Mouse (Mus musculus) forebrain, embryonic 10.5 days (tissue): Measurements from ENCODE around the gene Grb7. TPM values are rescaled to one million over a fixed set of nuclear protein-coding genes. Genes with fewer than 3 reads are reported as not detected.
A peak's percentile ranks its signal among the peaks of the same experiment; 100 is the strongest.

Source experiments
- DNase-seq: peaks from one replicate; pipeline ENCODE4 v3.0.0-alpha.2; 2017; ENCODE audit warnings: low spot score; ENCODE audit errors: extremely low spot score
- H3K27ac ChIP-seq: fragments of 300-500 bp; sonication (generic); 2 replicates; pipeline ENCODE4 v1.5.1; 2016; ENCODE audit warnings: mild to moderate bottlenecking
- H3K27me3 ChIP-seq: fragments of 300-500 bp; sonication (generic); 2 replicates; pipeline ENCODE4 v1.6.1; 2016; ENCODE audit warnings: mild to moderate bottlenecking; ENCODE audit not compliant: poor library complexity, severe bottlenecking
- H3K36me3 ChIP-seq: fragments of 300-500 bp; sonication (generic); replicated peaks from 2 replicates; pipeline ENCODE4 v1.6.1; 2016; ENCODE audit warnings: mild to moderate bottlenecking, moderate library complexity
- H3K4me1 ChIP-seq: fragments of 300-500 bp; sonication (generic); 2 replicates; pipeline ENCODE4 v1.6.1; 2016
- H3K4me3 ChIP-seq: fragments of 300-500 bp; sonication (generic); 2 replicates; pipeline ENCODE4 v1.5.1; 2016; ENCODE audit warnings: mild to moderate bottlenecking, moderate library complexity
- H3K9me3 ChIP-seq: fragments of 300-500 bp; sonication (generic); 2 replicates; pipeline ENCODE4 v1.6.1; 2016; ENCODE audit warnings: mild to moderate bottlenecking, moderate library complexity
- WGBS: fragments of 180-500 bp; shearing (Covaris S2); methylation state at CpG from one replicate; pipeline ENCODE4 v1.1.7; 2016; 5-methylcytosine and 5-hydroxymethylcytosine counted together
- polyA plus RNA-seq: library from polyadenylated mRNA; unstranded; fragments of >200 nt; fragmentation: Nextera tagmentation; extraction: Ambion mirVana; gene quantifications from 2 replicates; pipeline ENCODE4 v1.2.1, GENCODE M21; 2016

Gene Grb7
- polyA plus RNA-seq, 1 experiment from 2014 or later, result 5.6 TPM

GRCm38 (mm10) chr11:98448191-98448790 lies 2.1 kb downstream of the Grb7 start:
- Histone ChIP-seq H3K4me3 (peak overlapping the region; percentile 38; the same call in 1 of the 2 replicates), H3K36me3 (no peaks in the 10 kb centered on the region), H3K27me3 (peaks cover 79% of the 10 kb centered on the region), H3K9me3 (no peaks in the 10 kb centered on the region), H3K27ac (no peak overlapping the region), H3K4me1 (peaks cover 34% of the 10 kb centered on the region)
- no peak for DNase-seq
- 36% methylated on average over 13 of the region's 13 CpGs for WGBS

- peaks cover 81% of the 10 kb centered on the region for H3K27me3 ChIP-seq
These were observed 3.2 kb downstream of the Grb7 start for GRCm38 (mm10) chr11:98449419-98449818.

GRCm38 (mm10) chr11:98449921-98450771 lies 4.0 kb downstream of the Grb7 start:
- Histone ChIP-seq H3K27me3 (peaks cover 74% of the 10 kb centered on the region), H3K36me3 (no peaks in the 10 kb centered on the region), H3K9me3 (no peaks in the 10 kb centered on the region), H3K4me1 (peaks cover 34% of the 10 kb centered on the region), H3K27ac (no peak overlapping the region), H3K4me3 (no peak overlapping the region)
- WGBS, result 86% methylated on average over 20 of the region's 20 CpGs
- DNase-seq, result no peak

More at GRCm38 (mm10) chr11:98449419-98449818, 3.2 kb downstream of the Grb7 start:
- 86% methylated on average over 3 of the region's 3 CpGs for WGBS
- Histone ChIP-seq H3K4me3 (no peak overlapping the region), H3K27ac (no peak overlapping the region), H3K4me1 (peaks cover 34% of the 10 kb centered on the region), H3K36me3 (no peaks in the 10 kb centered on the region), H3K9me3 (no peaks in the 10 kb centered on the region)
- no peak for DNase-seq

- WGBS, result 85% methylated on average over 4 of the region's 4 CpGs
- H3K27ac ChIP-seq, result no peak overlapping the region
- H3K4me3 ChIP-seq, result no peak overlapping the region
- peaks cover 62% of the 10 kb centered on the region for H3K27me3 ChIP-seq
- no peaks in the 10 kb centered on the region for H3K9me3 ChIP-seq
- H3K36me3 ChIP-seq, result no peaks in the 10 kb centered on the region
- peaks cover 16% of the 10 kb centered on the region for H3K4me1 ChIP-seq
- DNase-seq, result no peak
These were observed 9.3 kb downstream of the Grb7 start for GRCm38 (mm10) chr11:98455484-98455883.

- peaks cover 63% of the 10 kb centered on the region for H3K27me3 ChIP-seq
- peaks cover 16% of the 10 kb centered on the region for H3K4me1 ChIP-seq
- no peak for DNase-seq
- no peaks in the 10 kb centered on the region for H3K9me3 ChIP-seq
- H3K4me3 ChIP-seq, result no peak overlapping the region
- no peak overlapping the region for H3K27ac ChIP-seq
- WGBS, result 83% methylated on average over 5 of the region's 5 CpGs
- no peaks in the 10 kb centered on the region for H3K36me3 ChIP-seq
These were observed 10.4 kb downstream of the Grb7 start for GRCm38 (mm10) chr11:98456545-98456944.

- Histone ChIP-seq H3K27ac (peak overlapping the region; percentile 81), H3K27me3 (peaks cover 67% of the 10 kb centered on the region)
- WGBS, result 28% methylated on average over 9 of the region's 9 CpGs
These were observed 10.8 kb downstream of the Grb7 start for GRCm38 (mm10) chr11:98456945-98457344.

GRCm38 (mm10) chr11:98457367-98458120 lies 11.3 kb downstream of the Grb7 start:
- under 1% methylated on average over 54 of the region's 64 CpGs for WGBS
- peak; percentile 86 for DNase-seq
- Histone ChIP-seq H3K9me3 (no peaks in the 10 kb centered on the region), H3K27ac (peak overlapping the region; percentile 81), H3K27me3 (peaks cover 71% of the 10 kb centered on the region), H3K4me1 (peaks cover 16% of the 10 kb centered on the region), H3K36me3 (no peaks in the 10 kb centered on the region), H3K4me3 (peak overlapping the region; percentile 67)

More at GRCm38 (mm10) chr11:98456945-98457344, 10.8 kb downstream of the Grb7 start:
- Histone ChIP-seq H3K9me3 (no peaks in the 10 kb centered on the region), H3K36me3 (no peaks in the 10 kb centered on the region), H3K4me1 (peaks cover 16% of the 10 kb centered on the region), H3K4me3 (peak overlapping the region; percentile 67)
- no peak for DNase-seq

- no peak for DNase-seq
- H3K36me3 ChIP-seq, result no peaks in the 10 kb centered on the region
- 4% methylated on average over 30 of the region's 30 CpGs for WGBS
- H3K27me3 ChIP-seq, result peaks cover 65% of the 10 kb centered on the region
- peaks cover 16% of the 10 kb centered on the region for H3K4me1 ChIP-seq
- H3K4me3 ChIP-seq, result peak overlapping the region; percentile 67
- H3K9me3 ChIP-seq, result no peaks in the 10 kb centered on the region
- peak overlapping the region; percentile 81 for H3K27ac ChIP-seq
These were observed 12.2 kb downstream of the Grb7 start for GRCm38 (mm10) chr11:98458121-98458990.

GRCm38 (mm10) chr11:98459071-98459741 lies 13.0 kb downstream of the Grb7 start:
- H3K4me1 ChIP-seq, result peaks cover 16% of the 10 kb centered on the region
- no peaks in the 10 kb centered on the region for H3K9me3 ChIP-seq
- H3K4me3 ChIP-seq, result no peak overlapping the region
- H3K27me3 ChIP-seq, result peaks cover 59% of the 10 kb centered on the region
- 19% methylated on average over 11 of the region's 11 CpGs for WGBS
- H3K27ac ChIP-seq, result no peak overlapping the region
- DNase-seq, result no peak
- H3K36me3 ChIP-seq, result no peaks in the 10 kb centered on the region

- Histone ChIP-seq H3K4me3 (no peak overlapping the region), H3K27me3 (peaks cover 59% of the 10 kb centered on the region), H3K4me1 (peaks cover 16% of the 10 kb centered on the region), H3K36me3 (no peaks in the 10 kb centered on the region), H3K27ac (no peak overlapping the region), H3K9me3 (no peaks in the 10 kb centered on the region)
- no peak for DNase-seq
- 80% methylated on average over 9 of the region's 9 CpGs for WGBS
These were observed 13.7 kb downstream of the Grb7 start for GRCm38 (mm10) chr11:98459860-98460259.

- H3K9me3 ChIP-seq, result no peaks in the 10 kb centered on the region
- no peak for DNase-seq
- 55% methylated on average over 6 of the region's 6 CpGs for WGBS
- H3K27me3 ChIP-seq, result peaks cover 50% of the 10 kb centered on the region
- H3K36me3 ChIP-seq, result no peaks in the 10 kb centered on the region
- peaks cover 16% of the 10 kb centered on the region for H3K4me1 ChIP-seq
- no peak overlapping the region for H3K27ac ChIP-seq
- no peak overlapping the region for H3K4me3 ChIP-seq
These were observed 15.0 kb downstream of the Grb7 start for GRCm38 (mm10) chr11:98461109-98461720.
